Mouse (Mus musculus) embryonic facial prominence, embryonic 10.5 days (tissue): ENCODE measurements at regions not wholly inside any gene's neighbourhood (a gene's known extent, or its start where the extent isn't known, plus 50 kb on each side); places are given as distances from the start of the nearest gene placed in this dataset.
"Not testable (repeated sequence)": the region's sequence is repeated elsewhere in the genome, so short reads cannot be mapped to it uniquely, and the experiment has no call there.

Source experiments
- DNase-seq: peaks from one replicate; pipeline ENCODE4 v3.0.0-alpha.2; 2017; ENCODE audit warnings: low spot score
- H3K27ac ChIP-seq: fragments of 300-500 bp; sonication (generic); replicated peaks from 2 replicates; pipeline ENCODE4 v1.5.1; 2016; ENCODE audit warnings: mild to moderate bottlenecking
- H3K27me3 ChIP-seq: fragments of 300-500 bp; sonication (generic); replicated peaks from 2 replicates; pipeline ENCODE4 v1.6.1; 2016; ENCODE audit warnings: low read depth, mild to moderate bottlenecking; ENCODE audit not compliant: poor library complexity, severe bottlenecking
- H3K36me3 ChIP-seq: fragments of 300-500 bp; sonication (generic); replicated peaks from 2 replicates; pipeline ENCODE4 v1.6.1; 2016; ENCODE audit warnings: mild to moderate bottlenecking, moderate library complexity
- H3K4me1 ChIP-seq: fragments of 300-500 bp; sonication (generic); 2 replicates; pipeline ENCODE4 v1.6.1; 2016
- H3K4me3 ChIP-seq: fragments of 300-500 bp; sonication (generic); 2 replicates; pipeline ENCODE4 v1.5.1; 2016; ENCODE audit warnings: mild to moderate bottlenecking, moderate library complexity
- H3K9me3 ChIP-seq: fragments of 300-500 bp; sonication (generic); 2 replicates; pipeline ENCODE4 v1.6.1; 2016; ENCODE audit warnings: mild to moderate bottlenecking
- WGBS: fragments of 180-500 bp; shearing (Covaris S2); methylation state at CpG from one replicate; pipeline ENCODE4 v1.1.7; 2016; 5-methylcytosine and 5-hydroxymethylcytosine counted together

- DNase-seq: peak; percentile 9
- WGBS: under 1% methylated on average over 23 of the region's 52 CpGs
- Histone ChIP-seq H3K27me3 (peaks cover 15% of the 10 kb centered on the region), H3K4me3 (peak overlapping the region; percentile 52)
- not testable (repeated sequence) for H3K4me1 ChIP-seq, H3K27ac ChIP-seq, H3K36me3 ChIP-seq, H3K9me3 ChIP-seq
Observed at GRCm38 (mm10) chr17:6489926-6490564, 60.1 kb downstream of the Dynlt1b start.

GRCm38 (mm10) chr17:6490565-6490935, 60.6 kb downstream of the Dynlt1b start:
- not testable (repeated sequence) for H3K27ac ChIP-seq, H3K9me3 ChIP-seq, H3K36me3 ChIP-seq, H3K4me3 ChIP-seq, H3K4me1 ChIP-seq, DNase-seq
- H3K27me3 ChIP-seq: peaks cover 15% of the 10 kb centered on the region
- WGBS: no CpG with 5 or more reads among the region's 15 CpGs

- 32% methylated on average over 19 of the region's 19 CpGs for WGBS
- H3K4me3 ChIP-seq: peak overlapping the region; percentile 23; the same call in 1 of the 2 replicates
- not testable (repeated sequence) for H3K36me3 ChIP-seq, H3K4me1 ChIP-seq, H3K27ac ChIP-seq, H3K9me3 ChIP-seq
- peaks cover 15% of the 10 kb centered on the region for H3K27me3 ChIP-seq
- peak; percentile 26 for DNase-seq
Observed at GRCm38 (mm10) chr17:6492501-6492900, 62.6 kb downstream of the Dynlt1b start.

- Histone ChIP-seq H3K4me3 (peak overlapping the region; percentile 42), H3K27me3 (peaks cover 15% of the 10 kb centered on the region)
- 27% methylated on average over 23 of the region's 23 CpGs for WGBS
- not testable (repeated sequence) for H3K27ac ChIP-seq, H3K9me3 ChIP-seq, H3K36me3 ChIP-seq, H3K4me1 ChIP-seq
- peak; percentile 42 for DNase-seq
Observed at GRCm38 (mm10) chr17:6492950-6493349, 63.0 kb downstream of the Dynlt1b start.

GRCm38 (mm10) chr17:6496491-6496890, 66.6 kb downstream of the Dynlt1b start:
- DNase-seq, H3K27me3 ChIP-seq, H3K4me1 ChIP-seq, H3K27ac ChIP-seq, H3K4me3 ChIP-seq, H3K36me3 ChIP-seq, H3K9me3 ChIP-seq: not testable (repeated sequence)
- 90% methylated on average over 9 of the region's 9 CpGs for WGBS

GRCm38 (mm10) chr17:6502676-6503075, 72.8 kb downstream of the Dynlt1b start:
- H3K4me1 ChIP-seq, H3K4me3 ChIP-seq, DNase-seq, H3K27me3 ChIP-seq, H3K9me3 ChIP-seq, H3K27ac ChIP-seq, H3K36me3 ChIP-seq: not testable (repeated sequence)
- 92% methylated on average over 4 of the region's 6 CpGs for WGBS

- not testable (repeated sequence) for H3K9me3 ChIP-seq, H3K27me3 ChIP-seq, DNase-seq, H3K4me3 ChIP-seq, H3K4me1 ChIP-seq, H3K36me3 ChIP-seq, H3K27ac ChIP-seq
- 79% methylated on average over 6 of the region's 6 CpGs for WGBS
Observed at GRCm38 (mm10) chr17:6505896-6506295, 76.0 kb downstream of the Dynlt1b start.

- DNase-seq, H3K36me3 ChIP-seq, H3K9me3 ChIP-seq, H3K27ac ChIP-seq, H3K4me3 ChIP-seq, H3K27me3 ChIP-seq, H3K4me1 ChIP-seq: not testable (repeated sequence)
- 90% methylated on average over 5 of the region's 8 CpGs for WGBS
Observed at GRCm38 (mm10) chr17:6515128-6515527, 85.2 kb downstream of the Dynlt1b start.

- not testable (repeated sequence) for H3K9me3 ChIP-seq, H3K4me1 ChIP-seq, H3K4me3 ChIP-seq, H3K27me3 ChIP-seq, H3K27ac ChIP-seq, DNase-seq, H3K36me3 ChIP-seq
- WGBS: 78% methylated on average over 6 of the region's 6 CpGs
Observed at GRCm38 (mm10) chr17:6519107-6519506, 82.4 kb upstream of the Dynlt1c start.

GRCm38 (mm10) chr17:6520001-6520400, 81.5 kb upstream of the Dynlt1c start:
- H3K9me3 ChIP-seq, H3K36me3 ChIP-seq, DNase-seq, H3K27me3 ChIP-seq, H3K27ac ChIP-seq, H3K4me1 ChIP-seq, H3K4me3 ChIP-seq: not testable (repeated sequence)
- WGBS: 87% methylated on average over 2 of the region's 2 CpGs

- 51% methylated on average over 4 of the region's 4 CpGs for WGBS
- H3K36me3 ChIP-seq, H3K4me1 ChIP-seq, H3K4me3 ChIP-seq, H3K27me3 ChIP-seq, DNase-seq, H3K9me3 ChIP-seq, H3K27ac ChIP-seq: not testable (repeated sequence)
Observed at GRCm38 (mm10) chr17:6520751-6521150, 80.7 kb upstream of the Dynlt1c start.

- WGBS: 82% methylated on average over 6 of the region's 9 CpGs
- not testable (repeated sequence) for DNase-seq
Observed at GRCm38 (mm10) chr17:6522185-6522584, 79.3 kb upstream of the Dynlt1c start.

GRCm38 (mm10) chr17:6538723-6539122, 62.7 kb upstream of the Dynlt1c start:
- not testable (repeated sequence) for H3K27me3 ChIP-seq, H3K36me3 ChIP-seq, H3K9me3 ChIP-seq, H3K27ac ChIP-seq, DNase-seq, H3K4me1 ChIP-seq, H3K4me3 ChIP-seq
- no CpG with 5 or more reads among the region's 5 CpGs for WGBS

More at GRCm38 (mm10) chr17:6522185-6522584, 79.3 kb upstream of the Dynlt1c start:
- H3K27ac ChIP-seq, H3K9me3 ChIP-seq, H3K36me3 ChIP-seq, H3K27me3 ChIP-seq, H3K4me1 ChIP-seq, H3K4me3 ChIP-seq: not testable (repeated sequence)
